Mouse (Mus musculus) midbrain, postnatal 0 days (tissue): ENCODE measurements at regions not wholly inside any gene's neighbourhood (a gene's known extent, or its start where the extent isn't known, plus 50 kb on each side); places are given as distances from the start of the nearest gene placed in this dataset.

Source experiments
- ATAC-seq: fragments of 200-750 bp; cut with Nextera tagmentation; 2 replicates; pipeline ENCODE4 v1.8.0; 2017; ENCODE audit warnings: moderate number of reproducible peaks, mild to moderate bottlenecking, moderate TSS enrichment, moderate library complexity; ENCODE audit not compliant: low FRiP score
- DNase-seq: peaks from one replicate; pipeline ENCODE4 v3.0.0-alpha.2; 2015; ENCODE audit warnings: low spot score
- H3K27ac ChIP-seq: fragments of 300-500 bp; sonication (generic); 2 replicates; pipeline ENCODE4 v1.5.1; 2014; ENCODE audit warnings: low read depth, mild to moderate bottlenecking, low read length, mixed read lengths
- H3K27me3 ChIP-seq: fragments of 300-500 bp; sonication (generic); 2 replicates; pipeline ENCODE4 v1.6.1; 2014; ENCODE audit warnings: low read length, control low read depth, mixed read lengths; ENCODE audit not compliant: insufficient read depth
- H3K36me3 ChIP-seq: fragments of 300-500 bp; sonication (generic); 2 replicates; pipeline ENCODE4 v1.6.1; 2014; ENCODE audit warnings: low read length, control low read depth, mixed read lengths; ENCODE audit not compliant: insufficient read depth
- H3K4me1 ChIP-seq: fragments of 300-500 bp; sonication (generic); 2 replicates; pipeline ENCODE4 v1.6.1; 2014; ENCODE audit warnings: mild to moderate bottlenecking, control low read depth, antibody characterized with exemption, low read length, mixed read lengths; ENCODE audit not compliant: insufficient read depth
- H3K4me2 ChIP-seq: fragments of 300-500 bp; sonication (generic); 2 replicates; pipeline ENCODE4 v1.6.1; 2014; ENCODE audit warnings: low read depth, mild to moderate bottlenecking, low read length, mixed read lengths; ENCODE audit not compliant: poor library complexity, severe bottlenecking
- H3K4me3 ChIP-seq: fragments of 300-500 bp; sonication (generic); 2 replicates; pipeline ENCODE4 v1.5.1; 2014; ENCODE audit warnings: low read depth, mild to moderate bottlenecking, low read length, moderate library complexity
- H3K9ac ChIP-seq: fragments of 300-500 bp; sonication (generic); replicated peaks from 2 replicates; pipeline ENCODE4 v1.6.1; 2014; ENCODE audit warnings: mild to moderate bottlenecking, low read length, moderate library complexity, mixed read lengths; ENCODE audit not compliant: poor library complexity, severe bottlenecking
- H3K9me3 ChIP-seq: fragments of 300-500 bp; sonication (generic); 2 replicates; pipeline ENCODE4 v1.6.1; 2016; ENCODE audit warnings: low read length, control low read depth
- CTCF ChIP-seq: IDR thresholded peaks from 2 replicates; pipeline ENCODE4 v1.5.1; 2016; ENCODE audit warnings: antibody characterized with exemption, mild to moderate bottlenecking
- WGBS: fragments of 180-500 bp; shearing (Covaris S2); extraction: QIAGEN DNeasy Blood & Tissue Kit; methylation state at CpG from one replicate; pipeline ENCODE4 v1.1.7; 2014; 5-methylcytosine and 5-hydroxymethylcytosine counted together

DNA sequence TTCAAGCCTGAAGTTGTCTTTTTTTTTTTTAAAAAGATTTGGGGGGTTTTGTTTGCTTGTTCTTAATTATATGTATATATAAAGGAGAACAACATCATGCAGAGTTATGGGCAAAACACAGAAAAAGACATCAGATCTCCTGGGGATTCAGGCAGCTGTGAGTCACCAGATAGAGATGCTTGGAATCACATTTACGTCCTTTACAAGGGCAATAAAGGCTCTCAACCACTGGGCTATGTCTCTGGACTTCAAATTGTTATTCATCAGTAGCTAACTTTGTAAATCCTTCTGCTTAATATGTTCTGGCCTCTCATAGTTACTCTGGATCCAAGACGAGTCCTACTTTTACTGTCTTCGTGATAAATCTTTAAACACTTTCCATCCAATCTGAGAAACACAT lies 469.8 kb downstream of the Kctd12 start:
- Histone ChIP-seq H3K27ac (no peak overlapping the region), H3K27me3 (no peaks in the 10 kb centered on the region), H3K4me1 (no peaks in the 10 kb centered on the region), H3K36me3 (no peaks in the 10 kb centered on the region), H3K4me3 (no peak overlapping the region), H3K9me3 (no peaks in the 10 kb centered on the region), H3K4me2 (no peak overlapping the region), H3K9ac (no peak overlapping the region)
- WGBS: 78% methylated on average over 3 of the region's 3 CpGs
- ATAC-seq: no peak
- TF ChIP-seq CTCF: no peak
- DNase-seq: no peak

DNA sequence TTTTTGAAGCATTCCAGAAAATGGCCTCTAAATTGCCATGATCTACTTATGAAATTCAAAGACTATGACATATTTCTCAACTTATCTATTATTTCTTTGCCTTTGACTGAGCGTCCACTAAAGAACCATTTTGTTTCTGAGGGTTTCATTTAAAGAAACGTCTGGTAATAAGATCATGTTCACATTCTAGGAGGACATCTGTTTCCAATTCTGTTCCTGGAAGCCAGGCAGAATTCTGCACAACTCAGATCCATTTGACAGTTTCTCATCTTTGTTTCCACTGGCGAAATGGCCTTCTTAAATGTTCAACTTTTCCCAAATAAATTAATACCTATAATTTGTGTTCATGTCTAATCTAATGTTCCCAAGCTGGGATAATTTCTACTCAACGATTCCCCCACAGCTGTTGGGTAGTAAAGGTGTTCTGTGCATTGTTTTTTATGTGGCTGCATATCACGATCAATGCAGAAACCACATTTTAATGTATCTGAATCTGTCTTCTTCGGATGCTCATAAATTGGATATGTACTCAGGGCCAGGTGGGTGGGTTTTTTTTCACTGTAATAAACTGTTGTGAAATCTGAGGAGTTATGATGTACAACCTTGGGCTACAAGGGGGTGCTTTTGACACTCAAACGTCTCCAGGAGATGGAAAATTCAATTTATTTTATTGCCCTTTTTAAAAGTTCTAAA lies 470.6 kb downstream of the Kctd12 start:
- Histone ChIP-seq H3K9me3 (no peaks in the 10 kb centered on the region), H3K9ac (no peak overlapping the region), H3K4me1 (no peaks in the 10 kb centered on the region), H3K27me3 (no peaks in the 10 kb centered on the region), H3K4me2 (no peak overlapping the region), H3K27ac (no peak overlapping the region), H3K4me3 (no peak overlapping the region), H3K36me3 (no peaks in the 10 kb centered on the region)
- no peak for TF ChIP-seq CTCF
- DNase-seq: no peak
- 83% methylated on average over 7 of the region's 7 CpGs for WGBS
- no peak for ATAC-seq

DNA sequence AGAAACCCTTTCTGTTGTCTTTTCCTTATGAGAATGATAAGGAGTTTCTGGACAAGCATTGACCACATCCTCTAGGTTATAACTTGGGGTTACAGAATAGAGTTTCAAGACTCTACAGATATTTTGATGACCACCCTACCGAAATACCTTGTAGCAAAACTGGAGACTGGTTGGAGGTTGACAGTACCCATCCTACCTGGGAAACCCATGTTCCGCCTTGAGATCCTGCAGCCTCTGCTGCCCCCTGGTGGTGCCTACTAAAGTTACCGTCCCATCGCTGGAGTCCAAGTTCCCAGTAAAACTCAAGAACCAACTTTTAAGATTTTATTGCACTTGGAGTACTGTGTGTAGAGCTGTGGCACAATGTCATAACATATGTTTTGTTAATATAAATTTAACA lies 472.1 kb downstream of the Kctd12 start:
- Histone ChIP-seq H3K36me3 (no peaks in the 10 kb centered on the region), H3K4me1 (no peaks in the 10 kb centered on the region), H3K4me3 (no peak overlapping the region), H3K9me3 (no peaks in the 10 kb centered on the region), H3K27me3 (no peaks in the 10 kb centered on the region), H3K9ac (no peak overlapping the region), H3K4me2 (no peak overlapping the region), H3K27ac (no peak overlapping the region)
- 30% methylated on average over 4 of the region's 4 CpGs for WGBS
- ATAC-seq: no peak
- peak; percentile 71 for TF ChIP-seq CTCF
- peak; percentile 14 for DNase-seq

DNA sequence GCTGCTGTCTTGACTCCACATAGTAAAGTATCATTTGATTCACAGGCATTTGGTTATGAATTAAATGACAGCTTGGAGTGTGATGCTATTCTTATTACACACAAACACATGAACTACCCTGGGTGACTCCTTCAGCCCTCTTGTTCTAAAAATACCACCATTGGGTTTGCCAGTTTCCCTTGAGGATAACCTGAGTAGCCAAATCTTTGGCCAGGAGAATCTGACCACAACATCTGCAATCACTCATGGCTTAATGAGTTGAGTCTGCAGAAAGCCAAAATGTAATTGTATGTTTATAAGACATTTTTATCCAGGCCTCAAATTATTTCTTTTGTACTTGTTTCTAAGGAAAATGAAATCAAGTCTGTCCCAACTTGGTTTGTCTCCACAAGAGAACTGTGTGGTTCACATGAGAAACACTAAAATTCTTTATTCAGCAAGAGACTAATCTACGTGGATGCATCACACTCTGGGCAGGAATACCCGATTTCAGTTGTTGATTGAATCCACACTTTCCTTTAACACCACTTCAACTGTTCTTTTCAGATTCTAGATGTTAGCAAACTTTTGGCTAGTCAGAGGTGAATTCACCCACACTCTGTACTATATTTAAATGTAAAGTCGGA lies 476.6 kb downstream of the Kctd12 start:
- no peaks in the 10 kb centered on the region for H3K4me1 ChIP-seq
- no peak overlapping the region for H3K4me2 ChIP-seq
- H3K36me3 ChIP-seq: no peaks in the 10 kb centered on the region
- no peak for ATAC-seq
- no peaks in the 10 kb centered on the region for H3K9me3 ChIP-seq
- TF ChIP-seq CTCF: no peak
- no peak for DNase-seq
- no peak overlapping the region for H3K27ac ChIP-seq
- H3K27me3 ChIP-seq: no peaks in the 10 kb centered on the region
- 90% methylated on average over 3 of the region's 3 CpGs for WGBS
- no peak overlapping the region for H3K4me3 ChIP-seq
- H3K9ac ChIP-seq: no peak overlapping the region

DNA sequence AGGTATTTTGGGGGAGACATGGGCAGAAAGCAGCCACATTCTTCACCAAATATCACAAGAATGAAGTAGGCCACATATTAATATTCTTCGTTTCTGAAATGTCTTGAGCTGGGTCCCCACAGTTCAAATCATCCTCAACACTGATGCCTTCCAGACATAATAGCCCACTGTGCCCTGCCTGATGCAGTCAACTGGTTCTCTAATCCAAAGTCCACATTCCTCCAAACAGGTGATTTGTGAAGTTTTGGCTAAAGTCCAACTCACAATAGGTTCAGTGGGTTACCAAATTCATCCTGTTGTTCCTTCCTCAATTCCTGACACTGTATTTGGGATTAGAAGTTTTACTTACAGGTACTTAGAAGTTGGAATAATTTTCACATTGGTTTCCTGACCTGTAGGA lies 485.3 kb downstream of the Kctd12 start:
- no peaks in the 10 kb centered on the region for H3K27me3 ChIP-seq
- TF ChIP-seq CTCF: no peak
- 89% methylated on average over 1 of the region's 1 CpGs for WGBS
- no peaks in the 10 kb centered on the region for H3K4me1 ChIP-seq
- no peaks in the 10 kb centered on the region for H3K36me3 ChIP-seq
- no peak overlapping the region for H3K27ac ChIP-seq
- no peak for ATAC-seq
- no peak overlapping the region for H3K9ac ChIP-seq
- no peak for DNase-seq
- H3K4me3 ChIP-seq: no peak overlapping the region
- H3K4me2 ChIP-seq: no peak overlapping the region
- H3K9me3 ChIP-seq: no peaks in the 10 kb centered on the region

DNA sequence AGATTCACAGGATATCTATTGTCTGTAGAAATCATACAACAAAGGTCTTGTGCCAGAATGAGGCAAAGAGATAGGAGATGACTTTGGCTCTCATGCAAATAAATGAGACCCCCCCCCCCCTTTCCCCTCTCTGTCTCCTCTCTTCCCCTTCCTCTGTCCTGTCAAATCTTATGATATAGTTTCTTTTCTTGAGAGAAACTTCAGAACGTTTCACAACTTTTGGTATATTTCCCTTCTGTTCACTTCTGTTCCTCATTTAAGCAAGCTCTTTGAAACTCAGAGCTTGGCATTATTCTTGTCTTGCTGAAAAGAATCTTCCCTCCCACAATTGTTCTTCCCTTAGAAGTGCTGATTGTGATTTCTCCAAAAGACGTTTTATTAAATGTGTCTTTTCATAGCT lies 490.1 kb downstream of the Kctd12 start:
- Histone ChIP-seq H3K4me3 (no peak overlapping the region), H3K9me3 (no peaks in the 10 kb centered on the region), H3K4me1 (no peaks in the 10 kb centered on the region), H3K36me3 (no peaks in the 10 kb centered on the region), H3K27ac (no peak overlapping the region), H3K9ac (no peak overlapping the region), H3K4me2 (no peak overlapping the region), H3K27me3 (no peaks in the 10 kb centered on the region)
- TF ChIP-seq CTCF: no peak
- DNase-seq (no peak), ATAC-seq (no peak)
- 49% methylated on average over 2 of the region's 2 CpGs for WGBS
